Mouse (Mus musculus): Measurements from ENCODE around the gene Dppa5a.

DNA sequence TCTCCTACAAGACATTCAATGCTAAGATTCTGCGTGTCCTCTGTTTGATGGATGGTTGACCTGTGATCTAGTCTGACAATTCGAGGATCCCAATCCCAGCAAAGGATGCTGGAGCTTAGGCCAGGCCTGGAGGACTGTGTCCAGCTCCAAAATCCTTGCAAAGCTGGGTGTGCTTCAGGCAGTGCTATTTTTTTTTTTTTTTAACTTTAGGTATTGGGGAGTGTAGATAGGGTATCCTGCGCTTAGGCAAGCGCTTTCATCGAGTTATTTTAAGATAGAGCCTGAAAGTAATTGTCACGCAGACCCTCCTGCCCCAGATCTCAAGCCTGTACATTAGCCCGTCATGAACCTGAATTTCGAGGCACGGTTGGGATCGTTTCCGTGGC lies 27.3 kb upstream of the Dppa5a start:
- no peak for TF ChIP-seq POLR2A (IDR thresholded peaks at IDR 0.05; ENCODE audit: control insufficient read depth, low read depth, low read length)
- no peak for TF ChIP-seq CTCF (IDR thresholded peaks at IDR 0.05; ENCODE audit: control insufficient read depth, insufficient read depth, insufficient replicate concordance, low read depth, low read length)
